Mouse (Mus musculus) lung, adult 2 months (tissue): ENCODE results near the gene Dpy30. TPM values are rescaled to one million over a fixed set of nuclear protein-coding genes. Genes with fewer than 3 reads are reported as not detected.
"Not testable (repeated sequence)": the region's sequence is repeated elsewhere in the genome, so short reads cannot be mapped to it uniquely, and the experiment has no call there.

ENCODE experiments used
- DNase-seq: peaks from one replicate; pipeline ENCODE4 v3.0.0; 2022
- H3K4me1 ChIP-seq: fragments of 200-500 bp; 2 replicates; pipeline ENCODE4 v1.6.1; 2011; ENCODE audit warnings: low read length; ENCODE audit not compliant: control insufficient read depth, insufficient read depth
- H3K4me3 ChIP-seq: fragments of 200-500 bp; replicated peaks from 2 replicates; pipeline ENCODE3; 2011; ENCODE audit warnings: low read depth, mild to moderate bottlenecking, control low read depth, low read length; ENCODE audit errors: extremely low read depth
- CTCF ChIP-seq: fragments of 200-500 bp; IDR thresholded peaks from 2 replicates; pipeline ENCODE4 v1.5.1; 2011; ENCODE audit warnings: mild to moderate bottlenecking, low read length, control low read depth; ENCODE audit not compliant: insufficient read depth
- POLR2A ChIP-seq: fragments of 200-500 bp; IDR thresholded peaks from 2 replicates; pipeline ENCODE4 v1.6.1; 2011; ENCODE audit warnings: low read depth, mild to moderate bottlenecking, control low read depth, low read length, borderline replicate concordance; ENCODE audit errors: extremely low read depth
- WGBS: fragments of 180-500 bp; shearing (Covaris S2); methylation state at CpG from one replicate; pipeline ENCODE4 v1.1.7; 2018; 5-methylcytosine and 5-hydroxymethylcytosine counted together
- polyA plus RNA-seq: library from polyadenylated mRNA; depleted of rRNA; stranded (reverse); fragments of >200 nt; gene quantifications from 2 replicates; pipeline ENCODE4 v1.2.3, GENCODE M21; 2012; rRNA removed

Gene Dpy30
- polyA plus RNA-seq, result 23.5 and 28.7 TPM in 2 replicates

DNA sequence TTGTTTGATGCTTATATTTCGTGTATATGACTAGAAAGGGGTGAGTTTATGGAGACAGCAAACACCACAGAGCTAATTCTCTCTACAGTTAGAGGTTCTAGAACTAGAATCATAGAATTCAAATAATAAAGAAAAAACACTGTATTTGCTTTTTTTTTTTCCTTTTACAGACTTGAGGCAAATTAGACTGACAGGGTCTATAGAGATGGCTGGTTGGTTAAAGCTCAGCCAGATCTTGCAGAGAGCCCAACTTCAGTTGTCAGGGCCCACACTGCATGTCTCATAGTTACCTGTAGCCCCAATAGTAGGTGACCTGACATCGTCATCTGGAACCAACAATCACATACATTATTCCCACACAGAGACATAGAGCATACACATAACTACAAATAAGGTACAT is at the start of gene Dpy30:
Gene Dpy30 (minus strand): TSS at position 101 of the 400 bp plus-strand sequence.
- Histone ChIP-seq H3K4me1 (no peaks in the 10 kb centered on the region), H3K4me3 (no peak within 1 kb of the TSS)
- no peak for DNase-seq
- TF ChIP-seq POLR2A (no peak), CTCF (no peak)
- 77% methylated on average over 2 of the region's 2 CpGs for WGBS

DNA sequence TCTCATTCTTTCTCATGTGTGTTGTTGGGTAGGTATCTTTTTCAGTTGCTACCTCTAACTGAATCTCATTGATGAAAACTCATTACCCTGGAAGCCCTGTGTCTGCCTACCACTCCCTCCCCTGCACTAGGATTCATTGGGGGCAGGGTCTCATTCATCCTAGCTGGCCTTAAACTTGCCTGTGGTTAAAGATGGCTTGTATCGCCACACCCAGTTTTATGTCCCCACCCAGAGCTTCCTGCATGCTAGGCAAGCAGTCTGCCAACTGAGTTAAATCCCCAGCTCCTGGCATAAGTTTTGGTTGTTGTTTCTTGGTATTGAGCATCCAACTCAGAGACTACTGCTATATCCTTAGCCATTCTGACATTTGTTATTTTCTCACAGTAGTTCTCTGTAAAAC is 39.8 kb upstream of the Dpy30 start:
- H3K4me3 ChIP-seq, result no peak overlapping the region
- WGBS, result 50% methylated on average over 1 of the region's 1 CpGs
- H3K4me1 ChIP-seq, result no peaks in the 10 kb centered on the region
- no peak for DNase-seq
- TF ChIP-seq CTCF (no peak), POLR2A (no peak)

- 46% methylated on average over 5 of the region's 5 CpGs for WGBS
- peaks cover 14% of the 10 kb centered on the region for H3K4me1 ChIP-seq
- DNase-seq, result no peak
- no peak overlapping the region for H3K4me3 ChIP-seq
- TF ChIP-seq POLR2A (no peak), CTCF (no peak)
Observed at GRCm38 (mm10) chr17:74341151-74341550, 17.4 kb upstream of the Dpy30 start.

- under 1% methylated on average over 81 of the region's 90 CpGs for WGBS
- Histone ChIP-seq H3K4me3 (peak within 1 kb of the TSS; percentile 96), H3K4me1 (peaks cover 14% of the 10 kb centered on the region)
- TF ChIP-seq CTCF, result no peak
- TF ChIP-seq POLR2A, result peak; percentile 65; the same call in 1 of the 2 replicates
- peak; percentile 72 for DNase-seq
Observed at GRCm38 (mm10) chr17:74338937-74339804, 15.4 kb upstream of the Dpy30 start, which contains the start of gene Spast. Spast (plus strand) TSS chr17:74338987.

GRCm38 (mm10) chr17:74338225-74338931 is 14.6 kb upstream of the Dpy30 start:
- WGBS, result under 1% methylated on average over 45 of the region's 50 CpGs
- no peak for TF ChIP-seq CTCF
- no peak; the same call in 1 of the 2 replicates for TF ChIP-seq POLR2A
- H3K4me1 ChIP-seq, result peaks cover 14% of the 10 kb centered on the region
- DNase-seq, result peak; percentile 90
- H3K4me3 ChIP-seq, result peak overlapping the region; percentile 96

DNA sequence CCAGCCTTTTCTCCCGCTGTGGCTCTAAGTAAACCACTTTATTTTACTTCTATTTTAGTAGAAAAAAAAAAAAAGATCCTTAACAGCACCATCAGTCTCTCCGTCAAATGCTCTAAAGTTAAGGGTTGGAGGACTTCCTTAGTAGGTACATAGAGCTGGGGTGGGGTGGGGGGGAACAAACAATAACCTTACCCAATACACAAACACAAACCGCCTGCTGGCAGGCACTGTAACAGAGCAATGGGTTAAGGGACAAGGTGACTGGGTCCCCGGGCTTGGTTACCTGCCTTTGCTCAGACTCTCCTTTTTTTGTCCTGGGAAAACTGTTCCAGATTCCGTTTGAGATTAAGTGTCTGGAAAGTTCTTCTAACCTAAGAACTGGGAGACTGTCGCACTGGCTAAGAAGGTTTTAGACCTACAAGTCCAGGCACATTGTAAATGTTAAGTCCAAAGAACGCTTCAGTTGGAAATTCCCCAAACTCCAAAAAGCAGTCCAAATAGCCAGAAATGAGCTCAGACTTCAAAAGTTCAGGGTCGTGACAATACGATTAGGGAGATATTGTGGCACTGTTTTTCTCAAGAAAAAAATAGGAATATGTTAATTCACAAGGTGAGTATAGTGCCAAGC is 7.4 kb upstream of the Dpy30 start:
- 67% methylated on average over 9 of the region's 9 CpGs for WGBS
- TF ChIP-seq CTCF (no peak), POLR2A (no peak)
- Histone ChIP-seq H3K4me1 (no peaks in the 10 kb centered on the region), H3K4me3 (no peak overlapping the region)
- DNase-seq, result no peak

- peak; percentile 45 for TF ChIP-seq CTCF
- H3K4me3 ChIP-seq, H3K4me1 ChIP-seq, DNase-seq: not testable (repeated sequence)
- WGBS, result 52% methylated on average over 2 of the region's 2 CpGs
Observed at GRCm38 (mm10) chr17:74328146-74328545, 4.4 kb upstream of the Dpy30 start.

GRCm38 (mm10) chr17:74327195-74327594 is 3.5 kb upstream of the Dpy30 start:
- H3K4me3 ChIP-seq, DNase-seq, H3K4me1 ChIP-seq: not testable (repeated sequence)
- WGBS, result 81% methylated on average over 7 of the region's 7 CpGs

- DNase-seq, result no peak
- H3K4me3 ChIP-seq, result no peak overlapping the region
- TF ChIP-seq POLR2A (no peak), CTCF (peak; percentile 38; the same call in 1 of the 2 replicates)
- 46% methylated on average over 5 of the region's 5 CpGs for WGBS
- no peaks in the 10 kb centered on the region for H3K4me1 ChIP-seq
Observed at GRCm38 (mm10) chr17:74322400-74323054, 1.2 kb downstream of the Dpy30 start.
